Mouse (Mus musculus) cerebellum, adult 2 months (tissue): Measurements from ENCODE around the gene Praf2.
"Not testable (repeated sequence)": the region's sequence is repeated elsewhere in the genome, so short reads cannot be mapped to it uniquely, and the experiment has no call there.

Experiments
- CTCF ChIP-seq: fragments of 200-500 bp; IDR thresholded peaks from 2 replicates; pipeline ENCODE4 v1.5.1; 2011; ENCODE audit warnings: low read depth, mild to moderate bottlenecking, control low read depth, low read length, moderate library complexity, borderline replicate concordance; ENCODE audit not compliant: insufficient read depth
- POLR2A ChIP-seq: fragments of 200-500 bp; IDR thresholded peaks from 2 replicates; pipeline ENCODE4 v1.6.1; 2011; ENCODE audit warnings: low read length, control low read depth, borderline replicate concordance; ENCODE audit not compliant: insufficient read depth

DNA sequence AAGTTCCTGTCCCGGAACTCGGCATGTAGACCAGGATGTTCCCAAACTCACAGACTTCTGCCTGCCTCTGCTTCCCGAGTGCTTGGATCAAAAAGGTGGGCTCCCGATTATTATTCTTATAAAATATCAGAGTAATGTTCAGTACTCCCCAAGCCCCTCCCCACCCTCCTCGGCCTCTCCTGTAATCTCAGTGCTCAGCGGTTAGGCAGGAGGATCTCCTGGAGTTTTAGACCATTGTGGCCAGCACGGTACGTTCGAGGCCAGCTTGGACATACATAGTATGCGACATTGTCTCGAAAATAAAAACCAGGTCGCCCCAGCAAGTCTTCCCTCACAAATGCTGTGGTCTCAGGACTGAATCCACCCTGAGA lies 14.5 kb upstream of the Praf2 start:
- not testable (repeated sequence) for TF ChIP-seq CTCF, POLR2A
